Mouse (Mus musculus) R1 (cell line): ENCODE measurements at regions not wholly inside any gene's neighbourhood (a gene's known extent, or its start where the extent isn't known, plus 50 kb on each side); places are given as distances from the start of the nearest gene placed in this dataset.
"Not testable (repeated sequence)": the region's sequence is repeated elsewhere in the genome, so short reads cannot be mapped to it uniquely, and the experiment has no call there.

Experiments used
- DNase-seq: peaks from one replicate; pipeline ENCODE4 v3.0.0-alpha.2; 2018; ENCODE audit warnings: low read depth, low spot score

GRCm38 (mm10) chr9:115775858-115776257 lies 133.4 kb upstream of the Gadl1 start:
- DNase-seq, result no peak

- peak; percentile 37 for DNase-seq
Measured at GRCm38 (mm10) chr9:115777097-115777864, 132.0 kb upstream of the Gadl1 start.

- DNase-seq, result no peak
Measured at GRCm38 (mm10) chr9:115778862-115779261, 130.4 kb upstream of the Gadl1 start.

GRCm38 (mm10) chr9:115799330-115799729 lies 109.9 kb upstream of the Gadl1 start:
- no peak for DNase-seq

- DNase-seq, result peak; percentile 39
Measured at GRCm38 (mm10) chr9:115800624-115801023, 108.6 kb upstream of the Gadl1 start.

GRCm38 (mm10) chr9:115803071-115803470 lies 106.2 kb upstream of the Gadl1 start:
- peak; percentile 45 for DNase-seq

- no peak for DNase-seq
Measured at GRCm38 (mm10) chr9:115805224-115805623, 104.0 kb upstream of the Gadl1 start.

GRCm38 (mm10) chr9:115806018-115806702 lies 103.1 kb upstream of the Gadl1 start:
- peak; percentile 16 for DNase-seq

- DNase-seq, result peak; percentile 21
Measured at GRCm38 (mm10) chr9:115840186-115840585, 69.1 kb upstream of the Gadl1 start.

- DNase-seq, result no peak
Measured at GRCm38 (mm10) chr9:115840791-115841190, 68.5 kb upstream of the Gadl1 start.

- no peak for DNase-seq
Measured at GRCm38 (mm10) chr9:115841684-115842083, 67.6 kb upstream of the Gadl1 start.

GRCm38 (mm10) chr9:115844340-115844739 lies 64.9 kb upstream of the Gadl1 start:
- DNase-seq, result no peak

GRCm38 (mm10) chr9:115845091-115845490 lies 64.2 kb upstream of the Gadl1 start:
- DNase-seq, result no peak

GRCm38 (mm10) chr9:115847289-115848074 lies 61.8 kb upstream of the Gadl1 start:
- peak; percentile 50 for DNase-seq

- not testable (repeated sequence) for DNase-seq
Measured at GRCm38 (mm10) chr9:115853210-115853842, 55.9 kb upstream of the Gadl1 start.

- DNase-seq, result no peak
Measured at GRCm38 (mm10) chr9:115857301-115857700, 52.0 kb upstream of the Gadl1 start.

GRCm38 (mm10) chr9:115858848-115859247 lies 50.4 kb upstream of the Gadl1 start:
- DNase-seq, result peak; percentile 44
